Mouse (Mus musculus): ENCODE measurements around the gene Sergef. TPM values are rescaled to one million over a fixed set of nuclear protein-coding genes. Genes with fewer than 3 reads are reported as not detected.

Gene Sergef
- polyA plus RNA-seq, 1 experiment from 2014 or later = 49.1 TPM

DNA sequence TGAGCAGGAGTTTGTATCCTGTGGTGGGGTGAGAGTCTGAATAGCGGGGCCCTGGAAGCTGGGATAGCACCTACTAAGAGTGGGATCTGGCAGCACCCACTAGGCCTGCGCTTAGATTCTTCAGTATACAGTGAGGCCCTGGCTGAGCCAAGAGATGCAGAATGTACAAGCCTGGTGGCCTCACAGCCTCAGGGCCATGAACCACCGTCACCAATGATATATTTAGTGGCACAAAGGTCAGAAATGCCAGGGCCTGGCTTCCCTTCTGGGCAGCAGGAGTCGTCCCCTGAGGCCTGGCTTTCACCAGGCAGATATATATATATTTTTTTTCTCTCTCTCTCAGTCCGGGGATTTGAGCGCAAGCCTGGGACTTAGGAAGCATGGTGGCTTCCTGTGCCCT lies 228.9 kb downstream of the Sergef start:
- H3K4me1 ChIP-seq = peaks cover 22% of the 10 kb centered on the region; the same call in 1 of the 2 replicates
- H3K4me3 ChIP-seq (replicated peaks) = no peak overlapping the region
- whole genome bisulfite sequencing = 76% methylated on average over 6 of the region's 6 CpGs
- no peaks in the 10 kb centered on the region; the same call in 1 of the 2 replicates for H3K36me3 ChIP-seq
- H3K27me3 ChIP-seq (replicated peaks) = no peaks in the 10 kb centered on the region
- H3K9me3 ChIP-seq (replicated peaks) = no peaks in the 10 kb centered on the region
- ATAC-seq (ENCODE audit: low FRiP score) = no peak
- no peak overlapping the region for H3K4me2 ChIP-seq
- no peak overlapping the region for H3K9ac ChIP-seq (replicated peaks)
- no peak overlapping the region for H3K27ac ChIP-seq (replicated peaks)

DNA sequence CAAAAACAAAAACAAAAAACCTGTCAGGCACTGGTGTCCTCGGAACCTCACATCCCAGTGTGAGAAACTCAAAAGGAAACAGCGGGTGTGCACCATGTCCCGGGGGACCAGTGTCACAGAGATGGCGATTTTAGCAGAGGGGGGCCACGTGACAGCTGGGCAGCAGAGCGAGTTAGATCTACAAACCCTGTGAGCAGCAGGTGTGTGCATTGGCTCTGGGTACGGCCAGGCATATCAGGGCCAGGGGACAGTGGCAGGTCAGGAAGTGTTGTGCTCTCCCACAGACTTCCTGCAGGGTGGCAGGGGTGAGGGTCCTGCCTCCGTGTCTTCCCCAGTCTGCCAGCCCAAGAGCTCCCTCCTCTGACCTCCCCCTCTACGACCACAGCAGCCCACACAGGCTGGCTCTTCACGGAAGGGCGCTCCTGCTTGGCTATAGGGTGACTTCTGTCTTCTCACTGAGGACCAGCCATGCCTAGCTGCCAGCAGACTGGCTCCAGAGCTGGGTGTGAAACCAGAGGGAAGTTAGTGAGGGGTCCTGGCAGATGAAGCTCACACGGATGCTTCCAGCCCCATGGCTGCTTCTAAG lies 230.3 kb downstream of the Sergef start:
- no peak for ATAC-seq (ENCODE audit: low FRiP score)
- H3K27me3 ChIP-seq (replicated peaks) = no peaks in the 10 kb centered on the region
- no peaks in the 10 kb centered on the region; the same call in 1 of the 2 replicates for H3K36me3 ChIP-seq
- H3K9me3 ChIP-seq (replicated peaks) = no peaks in the 10 kb centered on the region
- no peak overlapping the region for H3K4me3 ChIP-seq (replicated peaks)
- 49% methylated on average over 12 of the region's 12 CpGs for WGBS
- no peak overlapping the region for H3K4me2 ChIP-seq
- peaks cover 14% of the 10 kb centered on the region; the same call in 1 of the 2 replicates for H3K4me1 ChIP-seq
- H3K27ac ChIP-seq (replicated peaks) = no peak overlapping the region
- no peak overlapping the region for H3K9ac ChIP-seq (replicated peaks)

DNA sequence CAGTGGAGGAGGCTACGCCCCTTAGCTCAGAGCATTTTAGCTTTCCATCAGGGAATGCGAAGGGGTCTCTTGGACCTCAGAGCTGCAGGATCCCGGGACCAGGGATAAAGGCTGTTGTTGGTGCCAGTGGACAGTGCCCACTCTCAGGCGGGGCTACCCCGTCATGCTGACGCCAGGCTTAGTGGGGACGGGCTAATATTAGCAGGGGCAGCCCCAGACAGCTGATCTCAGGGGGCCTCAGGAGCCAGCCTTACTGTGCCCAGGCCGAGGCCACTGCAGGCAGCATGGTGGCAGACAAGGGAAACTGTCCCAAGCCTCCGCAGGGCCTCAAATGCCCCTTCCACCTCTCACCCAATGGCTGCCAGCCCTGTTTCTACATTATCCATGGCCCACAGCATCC lies 231.0 kb downstream of the Sergef start:
- no peak overlapping the region for H3K27ac ChIP-seq (replicated peaks)
- H3K27me3 ChIP-seq (replicated peaks) = no peaks in the 10 kb centered on the region
- no peak for ATAC-seq (ENCODE audit: low FRiP score)
- H3K9ac ChIP-seq (replicated peaks) = no peak overlapping the region
- 87% methylated on average over 9 of the region's 9 CpGs for WGBS
- H3K4me2 ChIP-seq = no peak overlapping the region
- no peak overlapping the region for H3K4me3 ChIP-seq (replicated peaks)
- no peaks in the 10 kb centered on the region for H3K9me3 ChIP-seq (replicated peaks)
- no peaks in the 10 kb centered on the region; the same call in 1 of the 2 replicates for H3K36me3 ChIP-seq
- peaks cover 18% of the 10 kb centered on the region; the same call in 1 of the 2 replicates for H3K4me1 ChIP-seq

- Histone ChIP-seq H3K27me3 (replicated peaks) (no peaks in the 10 kb centered on the region), H3K4me3 (replicated peaks) (no peak overlapping the region), H3K9ac (replicated peaks) (no peak overlapping the region), H3K27ac (replicated peaks) (no peak overlapping the region), H3K4me2 (no peak overlapping the region), H3K9me3 (replicated peaks) (no peaks in the 10 kb centered on the region), H3K4me1 (peaks cover 51% of the 10 kb centered on the region), H3K36me3 (no peaks in the 10 kb centered on the region; the same call in 1 of the 2 replicates)
- ATAC-seq (ENCODE audit: low FRiP score) = no peak
- WGBS = 91% methylated on average over 7 of the region's 7 CpGs
Observed at GRCm38 (mm10) chr7:46404756-46405155, 234.9 kb downstream of the Sergef start.

DNA sequence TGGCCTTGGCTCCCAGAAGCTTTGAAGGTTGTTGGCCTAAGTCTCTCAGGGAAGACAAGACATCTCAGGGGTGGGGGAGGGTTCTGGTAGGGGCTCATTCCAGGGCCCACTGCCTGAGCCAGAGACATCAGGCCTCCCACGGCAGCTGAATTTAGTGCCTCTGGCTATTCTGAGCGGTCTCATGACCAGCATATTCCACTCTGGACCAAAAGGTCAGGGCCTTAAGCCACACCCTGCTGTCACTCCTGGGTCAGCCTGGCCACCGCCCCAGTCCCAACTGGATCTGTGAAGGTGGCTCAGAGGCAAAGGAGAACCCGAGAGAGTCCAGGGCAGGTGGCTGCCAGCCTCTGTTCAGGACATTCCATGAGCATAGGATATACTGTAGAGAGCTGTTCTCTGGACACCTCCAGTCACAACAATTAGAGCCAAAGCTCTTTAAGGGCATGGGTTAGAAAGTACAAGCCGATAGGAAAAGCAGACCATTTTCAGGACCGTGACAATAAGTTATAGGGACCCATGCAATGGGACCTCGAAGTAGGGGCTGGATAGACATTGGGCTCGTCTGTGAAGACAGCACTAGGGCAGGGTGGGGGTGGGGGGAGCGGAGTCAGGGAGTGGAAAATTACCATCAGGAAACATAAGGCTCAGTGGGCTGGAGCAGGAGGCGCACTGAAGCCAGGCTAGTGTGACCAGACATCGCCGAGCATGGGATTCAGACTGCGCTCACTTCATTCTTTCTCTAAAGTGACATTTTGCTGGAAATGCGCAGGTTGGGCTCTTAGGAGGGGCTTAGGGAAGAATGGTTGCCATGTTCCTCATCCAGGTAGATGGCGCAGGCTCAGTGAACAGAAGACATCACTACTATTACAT lies 235.8 kb downstream of the Sergef start:
- Histone ChIP-seq H3K27me3 (replicated peaks) (peaks cover under 1% of the 10 kb centered on the region; the same call in 1 of the 2 replicates), H3K4me1 (peaks cover 53% of the 10 kb centered on the region), H3K4me3 (replicated peaks) (no peak overlapping the region), H3K36me3 (no peaks in the 10 kb centered on the region; the same call in 1 of the 2 replicates), H3K4me2 (no peak overlapping the region), H3K9ac (replicated peaks) (no peak overlapping the region), H3K27ac (replicated peaks) (no peak overlapping the region), H3K9me3 (replicated peaks) (no peaks in the 10 kb centered on the region)
- 81% methylated on average over 15 of the region's 15 CpGs for WGBS
- no peak for ATAC-seq (ENCODE audit: low FRiP score)

DNA sequence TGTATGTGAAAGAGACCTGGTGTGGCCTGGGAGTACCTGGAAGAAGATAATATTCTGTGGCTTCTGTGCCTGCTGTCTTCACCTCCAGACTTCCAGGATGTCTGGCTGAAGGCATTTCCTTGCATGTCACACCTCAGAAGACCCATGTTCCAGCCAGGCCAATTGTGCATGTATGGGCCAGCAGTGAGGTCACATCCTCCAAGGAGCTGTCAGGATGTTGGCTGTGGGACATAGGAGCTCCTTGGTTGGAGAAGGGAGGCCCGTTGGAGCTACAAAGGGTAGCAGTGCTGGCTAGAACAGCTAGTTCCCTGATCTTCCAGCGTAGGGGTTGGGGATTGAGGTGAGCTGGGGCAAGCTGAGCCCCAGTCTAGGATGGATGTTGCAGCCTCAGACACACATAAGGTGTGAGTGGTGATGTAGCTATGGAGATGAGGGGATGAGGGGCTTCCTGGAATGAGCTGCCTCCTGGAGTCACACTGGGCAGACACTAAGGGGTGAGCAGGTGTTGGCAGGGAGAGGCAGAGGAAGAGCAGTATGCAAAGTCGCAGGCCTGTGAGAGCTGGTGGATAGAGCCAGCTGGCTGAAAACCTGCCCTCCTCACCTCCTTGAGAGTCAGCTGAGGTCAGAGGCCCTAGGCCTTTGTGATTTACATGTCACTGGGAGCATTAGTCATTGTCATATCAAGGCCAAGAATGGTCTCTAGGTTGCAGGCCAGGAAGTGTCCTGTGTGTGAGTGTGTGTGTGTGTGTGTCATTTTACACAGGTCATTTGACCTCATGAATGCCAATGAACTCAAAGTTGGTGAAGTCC lies 238.0 kb downstream of the Sergef start:
- no peaks in the 10 kb centered on the region; the same call in 1 of the 2 replicates for H3K36me3 ChIP-seq
- H3K27me3 ChIP-seq (replicated peaks) = peaks cover 8% of the 10 kb centered on the region
- no peak overlapping the region for H3K27ac ChIP-seq (replicated peaks)
- no peaks in the 10 kb centered on the region for H3K9me3 ChIP-seq (replicated peaks)
- 73% methylated on average over 3 of the region's 3 CpGs for WGBS
- H3K4me1 ChIP-seq = peaks cover 64% of the 10 kb centered on the region
- H3K9ac ChIP-seq (replicated peaks) = no peak overlapping the region
- H3K4me2 ChIP-seq = peak overlapping the region; percentile 81
- ATAC-seq (ENCODE audit: low FRiP score) = no peak
- H3K4me3 ChIP-seq (replicated peaks) = peak overlapping the region; percentile 78

GRCm38 (mm10) chr7:46400346-46400745 lies 239.3 kb downstream of the Sergef start:
- Histone ChIP-seq H3K36me3 (no peaks in the 10 kb centered on the region), H3K27me3 (replicated peaks) (peaks cover 11% of the 10 kb centered on the region), H3K4me2 (peak overlapping the region; percentile 81), H3K4me1 (peaks cover 71% of the 10 kb centered on the region), H3K27ac (replicated peaks) (0 out of 2 replicates have a peak overlapping the region, but pooled peaks have one; percentile 54), H3K9me3 (replicated peaks) (no peaks in the 10 kb centered on the region), H3K4me3 (replicated peaks) (peak overlapping the region; percentile 78), H3K9ac (replicated peaks) (peak overlapping the region; percentile 34)
- ATAC-seq (ENCODE audit: low FRiP score) = no peak
- 30% methylated on average over 8 of the region's 8 CpGs for WGBS

- Histone ChIP-seq H3K9ac (replicated peaks) (peak overlapping the region; percentile 34; the same call in 1 of the 2 replicates), H3K27ac (replicated peaks) (no peak overlapping the region), H3K4me3 (replicated peaks) (peak overlapping the region; percentile 78), H3K27me3 (replicated peaks) (peaks cover 18% of the 10 kb centered on the region), H3K4me1 (peaks cover 71% of the 10 kb centered on the region), H3K4me2 (peak overlapping the region; percentile 81), H3K36me3 (no peaks in the 10 kb centered on the region), H3K9me3 (replicated peaks) (no peaks in the 10 kb centered on the region)
- ATAC-seq (ENCODE audit: low FRiP score) = no peak
- WGBS = 92% methylated on average over 1 of the region's 1 CpGs
Observed at GRCm38 (mm10) chr7:46399676-46400075, 239.9 kb downstream of the Sergef start.

DNA sequence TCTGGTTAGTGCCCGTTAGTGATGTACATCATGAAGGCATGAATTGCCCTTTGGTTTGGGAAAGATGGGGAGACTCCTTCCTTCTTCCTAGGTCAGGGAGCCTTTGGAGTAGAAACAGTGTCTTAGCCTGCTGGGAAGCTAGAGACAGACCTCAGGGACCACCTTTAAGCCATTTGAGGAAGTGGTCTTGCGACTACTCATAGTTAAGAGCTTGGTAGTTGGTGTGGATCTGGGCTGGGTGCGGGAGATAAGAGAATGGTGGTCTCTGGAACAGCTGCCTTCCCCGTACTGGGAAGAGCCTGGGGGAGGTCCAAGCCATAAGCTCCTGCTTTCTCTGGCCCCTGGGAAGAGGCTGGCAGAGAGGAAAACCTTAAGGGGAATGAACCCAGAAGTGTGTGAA lies 241.0 kb downstream of the Sergef start:
- Histone ChIP-seq H3K27ac (replicated peaks) (no peak overlapping the region), H3K9ac (replicated peaks) (peak overlapping the region; percentile 87), H3K4me2 (peak overlapping the region; percentile 81), H3K4me3 (replicated peaks) (peak overlapping the region; percentile 78), H3K27me3 (replicated peaks) (peaks cover 26% of the 10 kb centered on the region), H3K4me1 (peaks cover 67% of the 10 kb centered on the region), H3K9me3 (replicated peaks) (no peaks in the 10 kb centered on the region), H3K36me3 (no peaks in the 10 kb centered on the region)
- no peak for ATAC-seq (ENCODE audit: low FRiP score)
- 59% methylated on average over 4 of the region's 4 CpGs for WGBS

- Histone ChIP-seq H3K36me3 (no peaks in the 10 kb centered on the region), H3K9ac (replicated peaks) (peak overlapping the region; percentile 87), H3K4me2 (peak overlapping the region; percentile 81), H3K4me1 (peaks cover 65% of the 10 kb centered on the region), H3K9me3 (replicated peaks) (no peaks in the 10 kb centered on the region), H3K27me3 (replicated peaks) (peaks cover 26% of the 10 kb centered on the region), H3K4me3 (replicated peaks) (peak overlapping the region; percentile 78), H3K27ac (replicated peaks) (peak overlapping the region; percentile 88)
- WGBS = 9% methylated on average over 70 of the region's 70 CpGs
- ATAC-seq (ENCODE audit: low FRiP score) = no peak
Observed at GRCm38 (mm10) chr7:46397732-46398333, 241.8 kb downstream of the Sergef start.

Measured in neural tube, embryonic 15.5 days (tissue).